Mouse (Mus musculus): ENCODE results near the gene Frs3. TPM values are rescaled to one million over a fixed set of nuclear protein-coding genes. Genes with fewer than 3 reads are reported as not detected.

The Frs3 gene
- polyA plus RNA-seq, 1 experiment from 2014 or later: 5.5 TPM

DNA sequence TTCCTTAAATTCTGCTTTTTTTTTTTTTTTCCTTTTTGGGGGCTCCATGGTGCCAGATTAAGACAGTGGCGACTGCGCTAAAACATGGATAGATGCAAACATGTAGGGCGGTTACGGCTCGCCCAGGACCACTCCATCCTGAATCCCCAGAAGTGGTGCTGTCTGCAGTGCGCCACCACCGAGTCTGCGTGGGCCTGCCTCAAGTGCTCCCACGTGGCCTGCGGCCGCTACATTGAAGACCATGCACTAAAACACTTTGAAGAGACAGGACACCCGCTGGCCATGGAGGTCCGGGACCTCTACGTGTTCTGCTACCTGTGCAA is 16.9 kb upstream of the Frs3 start:
- Histone ChIP-seq H3K27ac (no peak overlapping the region), H3K27me3 (replicated peaks) (no peaks in the 10 kb centered on the region), H3K36me3 (no peaks in the 10 kb centered on the region), H3K4me3 (replicated peaks) (peak overlapping the region; percentile 39), H3K9me3 (no peaks in the 10 kb centered on the region), H3K4me2 (replicated peaks) (peak overlapping the region; percentile 69), H3K9ac (peak overlapping the region; percentile 44; the same call in 1 of the 2 replicates), H3K4me1 (replicated peaks) (peaks cover 10% of the 10 kb centered on the region; the same call in 1 of the 2 replicates)
- 35% methylated on average over 14 of the region's 14 CpGs for WGBS
- peak; percentile 36; the same call in 1 of the 2 replicates for ATAC-seq

DNA sequence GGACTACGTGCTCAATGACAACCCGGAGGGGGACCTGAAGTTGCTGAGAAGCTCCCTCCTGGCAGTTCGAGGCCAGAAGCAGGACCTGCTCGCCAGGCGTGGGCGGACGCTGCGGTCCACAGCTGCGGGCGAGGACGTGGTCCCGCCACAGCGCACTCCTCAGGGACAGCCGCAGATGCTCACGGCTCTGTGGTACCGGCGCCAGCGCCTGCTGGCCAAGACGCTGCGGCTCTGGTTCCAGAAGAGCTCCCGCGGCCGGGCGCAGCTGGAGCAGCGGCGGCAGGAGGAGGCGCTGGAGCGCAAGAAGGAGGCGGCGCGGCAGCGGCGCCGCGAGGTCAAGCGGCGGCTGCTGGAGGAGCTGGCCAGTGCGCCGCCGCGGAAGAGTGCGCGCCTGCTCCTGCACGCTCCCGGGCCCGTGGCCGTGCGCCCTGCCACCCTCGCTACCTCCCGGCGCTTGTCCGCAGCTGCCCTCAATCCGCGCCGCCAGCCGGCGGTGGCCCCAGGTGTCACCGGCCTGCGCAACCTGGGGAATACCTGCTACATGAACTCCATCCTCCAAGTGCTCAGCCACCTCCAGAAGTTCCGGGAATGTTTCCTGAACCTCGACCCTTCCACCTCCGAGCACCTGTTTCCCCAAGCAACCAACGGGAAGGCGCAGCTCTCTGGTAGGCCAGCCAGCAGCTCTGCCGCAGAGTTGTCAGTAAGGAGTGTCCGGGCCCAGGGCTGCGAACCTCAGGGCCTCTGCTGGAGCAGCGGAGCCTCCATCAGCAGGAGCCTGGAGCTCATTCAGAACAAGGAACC is 16.3 kb upstream of the Frs3 start:
- no peaks in the 10 kb centered on the region for H3K9me3 ChIP-seq
- 8% methylated on average over 68 of the region's 68 CpGs for WGBS
- H3K4me3 ChIP-seq (replicated peaks): peak overlapping the region; percentile 39
- H3K36me3 ChIP-seq: no peaks in the 10 kb centered on the region
- peak; percentile 91 for ATAC-seq
- H3K27me3 ChIP-seq (replicated peaks): no peaks in the 10 kb centered on the region
- 0 out of 2 replicates have a peak overlapping the region, but pooled peaks have one; percentile 4 for H3K27ac ChIP-seq
- H3K4me1 ChIP-seq (replicated peaks): peaks cover 10% of the 10 kb centered on the region; the same call in 1 of the 2 replicates
- peak overlapping the region; percentile 44 for H3K9ac ChIP-seq
- H3K4me2 ChIP-seq (replicated peaks): peak overlapping the region; percentile 69

DNA sequence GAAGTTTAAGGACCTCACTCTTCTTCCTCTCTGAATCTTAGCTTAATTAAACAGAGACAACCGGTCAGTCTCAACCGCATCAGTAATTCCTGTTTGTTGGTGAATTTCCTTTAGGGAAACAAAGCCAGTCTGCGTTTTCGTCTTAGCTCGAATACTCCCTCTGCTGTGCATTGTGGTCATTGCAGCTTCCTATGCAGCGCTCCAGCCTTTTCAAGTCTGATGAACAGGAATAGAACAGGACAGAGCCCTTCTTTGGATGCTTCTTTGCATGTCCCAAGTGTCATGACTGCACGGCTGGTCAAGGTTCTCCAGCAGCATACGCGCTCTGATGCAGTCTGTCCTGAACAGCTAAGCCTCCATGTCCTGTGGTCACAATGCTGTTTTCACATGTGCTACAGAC is 12.2 kb upstream of the Frs3 start:
- Histone ChIP-seq H3K4me2 (replicated peaks) (no peak overlapping the region), H3K27me3 (replicated peaks) (no peaks in the 10 kb centered on the region), H3K36me3 (peaks cover 16% of the 10 kb centered on the region; the same call in 1 of the 2 replicates), H3K9ac (no peak overlapping the region), H3K9me3 (no peaks in the 10 kb centered on the region), H3K4me1 (replicated peaks) (peaks cover 10% of the 10 kb centered on the region; the same call in 1 of the 2 replicates), H3K4me3 (replicated peaks) (no peak overlapping the region), H3K27ac (no peak overlapping the region)
- 23% methylated on average over 9 of the region's 9 CpGs for WGBS
- no peak for ATAC-seq

DNA sequence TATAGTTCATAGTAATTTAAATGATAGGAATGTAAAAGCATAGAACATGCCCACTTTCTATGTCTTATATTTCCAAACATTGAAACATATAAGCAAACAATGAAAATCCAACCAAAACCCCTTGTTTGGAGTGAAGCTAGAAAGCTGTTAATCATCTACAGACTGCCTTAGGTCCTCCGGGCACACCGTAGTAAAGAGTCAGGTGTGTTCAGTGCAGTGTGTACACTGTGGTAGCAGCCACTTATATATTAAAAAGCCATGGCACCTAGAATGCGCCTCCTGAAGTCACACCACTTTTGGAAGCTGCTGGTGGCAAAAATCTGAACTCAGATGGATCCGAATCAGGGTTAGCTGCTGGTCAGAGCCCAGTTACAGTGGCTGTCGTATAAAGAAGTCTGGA is 10.6 kb upstream of the Frs3 start:
- Histone ChIP-seq H3K9me3 (no peaks in the 10 kb centered on the region), H3K4me1 (replicated peaks) (no peaks in the 10 kb centered on the region), H3K27me3 (replicated peaks) (no peaks in the 10 kb centered on the region), H3K36me3 (peaks cover 16% of the 10 kb centered on the region; the same call in 1 of the 2 replicates), H3K4me2 (replicated peaks) (no peak overlapping the region), H3K9ac (no peak overlapping the region), H3K27ac (0 out of 2 replicates have a peak overlapping the region, but pooled peaks have one; percentile 48), H3K4me3 (replicated peaks) (no peak overlapping the region)
- peak; percentile 79 for ATAC-seq
- 52% methylated on average over 5 of the region's 5 CpGs for WGBS

DNA sequence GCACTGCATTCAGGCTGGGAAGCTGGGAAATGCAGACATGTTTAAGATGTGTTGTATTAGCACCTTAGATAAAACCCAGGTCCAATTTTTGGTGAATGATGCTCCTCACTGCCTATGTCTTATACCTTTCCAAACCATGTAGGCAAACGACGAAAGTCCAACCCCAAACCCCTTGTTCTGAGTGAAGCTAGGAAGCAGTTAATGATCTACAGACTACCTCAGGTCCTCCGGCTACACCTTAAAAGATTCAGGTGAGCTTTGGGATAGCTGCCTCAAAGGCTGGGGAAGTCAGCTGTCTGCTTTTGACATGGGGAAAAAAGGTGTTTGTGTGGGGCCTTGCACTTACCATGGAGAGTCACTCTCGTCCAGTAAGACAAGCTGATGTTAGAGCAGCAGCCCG is 10.1 kb upstream of the Frs3 start:
- H3K9me3 ChIP-seq: no peaks in the 10 kb centered on the region
- peaks cover 16% of the 10 kb centered on the region; the same call in 1 of the 2 replicates for H3K36me3 ChIP-seq
- 0 out of 2 replicates have a peak overlapping the region, but pooled peaks have one; percentile 48 for H3K27ac ChIP-seq
- H3K9ac ChIP-seq: no peak overlapping the region; the same call in 1 of the 2 replicates
- ATAC-seq: peak; percentile 55; the same call in 1 of the 2 replicates
- H3K4me2 ChIP-seq (replicated peaks): no peak overlapping the region
- 64% methylated on average over 5 of the region's 5 CpGs for WGBS
- H3K4me3 ChIP-seq (replicated peaks): no peak overlapping the region
- no peaks in the 10 kb centered on the region for H3K4me1 ChIP-seq (replicated peaks)
- no peaks in the 10 kb centered on the region for H3K27me3 ChIP-seq (replicated peaks)

DNA sequence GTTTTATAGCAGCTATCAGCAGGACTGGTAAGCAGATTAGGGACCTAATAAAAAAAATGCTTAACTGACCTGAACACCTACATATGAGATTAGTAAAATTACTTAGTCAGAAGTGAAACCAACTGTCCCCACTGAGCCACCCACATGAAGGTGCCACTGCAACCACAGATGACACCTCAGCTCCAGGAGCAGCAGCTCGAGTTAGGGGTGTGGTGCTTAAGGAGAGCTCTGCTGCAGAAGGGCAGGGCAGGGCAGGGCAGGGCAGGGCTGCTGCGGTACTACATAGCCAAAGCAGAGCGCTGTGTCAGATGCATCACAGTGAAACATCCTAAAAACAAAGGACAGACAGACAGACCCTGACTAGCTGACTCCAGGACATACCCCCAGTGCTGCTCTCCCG is 6.0 kb upstream of the Frs3 start:
- ATAC-seq: no peak
- Histone ChIP-seq H3K4me3 (replicated peaks) (no peak overlapping the region), H3K36me3 (peaks cover 32% of the 10 kb centered on the region), H3K9ac (no peak overlapping the region), H3K4me1 (replicated peaks) (peaks cover 8% of the 10 kb centered on the region), H3K9me3 (no peaks in the 10 kb centered on the region), H3K4me2 (replicated peaks) (no peak overlapping the region), H3K27ac (no peak overlapping the region), H3K27me3 (replicated peaks) (no peaks in the 10 kb centered on the region)
- WGBS: 54% methylated on average over 4 of the region's 4 CpGs

DNA sequence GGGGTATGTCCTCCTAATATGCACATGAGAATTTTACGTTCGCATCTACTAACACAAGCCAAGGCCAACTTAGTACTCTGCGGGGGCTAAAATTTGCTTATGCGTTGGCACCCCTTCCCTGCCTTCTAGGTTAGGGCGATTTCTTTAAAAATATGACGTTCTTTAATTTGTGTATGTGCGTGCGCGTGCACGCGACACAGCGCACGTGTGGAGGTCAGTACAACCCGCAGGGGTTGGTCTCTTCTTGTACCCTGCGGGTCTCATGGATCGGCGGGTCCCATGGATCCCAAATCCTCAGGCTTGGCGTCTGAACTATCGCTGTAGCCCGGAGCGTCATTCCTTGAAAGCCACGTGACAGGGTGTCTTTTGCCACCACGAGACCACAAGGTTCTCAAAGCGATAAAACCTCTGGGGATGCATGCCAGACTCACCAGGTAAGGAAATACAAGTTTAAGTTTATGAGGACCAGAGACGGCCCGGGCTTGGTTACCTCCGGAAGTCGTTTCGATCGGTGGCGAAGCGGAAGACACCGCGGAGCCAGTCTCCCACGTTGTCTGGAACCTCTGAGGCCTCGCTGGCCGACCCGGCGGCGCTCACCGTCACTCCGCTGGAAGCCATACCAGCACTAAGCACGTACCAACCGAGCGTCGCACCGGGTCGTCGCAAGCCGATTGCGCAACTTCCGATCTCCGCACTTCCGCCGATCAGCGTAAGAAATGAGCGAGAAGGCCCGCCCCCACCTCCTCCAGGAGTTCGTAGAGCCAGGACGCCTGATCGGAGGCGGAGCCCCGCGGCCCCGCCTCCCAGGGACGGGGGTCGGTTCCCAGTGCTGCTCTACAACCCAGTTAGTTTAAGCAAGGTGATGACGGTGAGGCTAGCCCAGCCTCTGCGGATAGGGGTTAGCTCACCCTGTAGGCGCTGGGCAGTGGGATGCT is 1.2 kb upstream of the Frs3 start:
- peaks cover 14% of the 10 kb centered on the region for H3K4me1 ChIP-seq (replicated peaks)
- peak overlapping the region; percentile 80 for H3K9ac ChIP-seq
- WGBS: under 1% methylated on average over 70 of the region's 70 CpGs

DNA sequence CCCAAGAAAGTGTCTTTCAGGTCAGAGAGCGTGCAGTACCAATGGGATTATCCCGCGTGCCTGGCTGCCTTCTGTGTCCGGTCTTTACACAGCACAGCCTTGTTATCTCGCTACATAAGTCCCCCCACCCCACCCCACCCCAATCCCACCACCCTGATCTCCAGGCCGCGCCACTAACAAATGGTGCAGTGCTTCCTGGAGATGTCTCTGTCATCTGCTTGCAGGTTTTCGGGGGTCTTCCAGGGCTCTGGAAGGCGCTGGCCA is 554 bp upstream of the Frs3 start, which contains the start of gene Tomm6:
Gene Tomm6, minus strand, starts transcription at position 43 of the 264 bp plus-strand sequence.
- Histone ChIP-seq H3K4me2 (replicated peaks) (peak within 1 kb of the TSS; percentile 88), H3K27me3 (replicated peaks) (no peaks in the 10 kb centered on the region; the same call in 1 of the 2 replicates), H3K4me1 (replicated peaks) (peaks cover 14% of the 10 kb centered on the region), H3K9me3 (no peaks in the 10 kb centered on the region), H3K9ac (peak within 1 kb of the TSS; percentile 80), H3K4me3 (replicated peaks) (peak within 1 kb of the TSS; percentile 71), H3K27ac (peak within 1 kb of the TSS; percentile 82), H3K36me3 (peaks cover 17% of the 10 kb centered on the region)
- 0% methylated on average over 9 of the region's 9 CpGs for WGBS
- no peak for ATAC-seq

More for the DNA sequence above, 1.2 kb upstream of the Frs3 start:
- H3K27me3 ChIP-seq (replicated peaks): no peaks in the 10 kb centered on the region
- H3K9me3 ChIP-seq: no peaks in the 10 kb centered on the region
- H3K4me2 ChIP-seq (replicated peaks): peak overlapping the region; percentile 88
- ATAC-seq: peak; percentile 91
- H3K4me3 ChIP-seq (replicated peaks): peak overlapping the region; percentile 71
- H3K36me3 ChIP-seq: peaks cover 17% of the 10 kb centered on the region
- H3K27ac ChIP-seq: peak overlapping the region; percentile 82

DNA sequence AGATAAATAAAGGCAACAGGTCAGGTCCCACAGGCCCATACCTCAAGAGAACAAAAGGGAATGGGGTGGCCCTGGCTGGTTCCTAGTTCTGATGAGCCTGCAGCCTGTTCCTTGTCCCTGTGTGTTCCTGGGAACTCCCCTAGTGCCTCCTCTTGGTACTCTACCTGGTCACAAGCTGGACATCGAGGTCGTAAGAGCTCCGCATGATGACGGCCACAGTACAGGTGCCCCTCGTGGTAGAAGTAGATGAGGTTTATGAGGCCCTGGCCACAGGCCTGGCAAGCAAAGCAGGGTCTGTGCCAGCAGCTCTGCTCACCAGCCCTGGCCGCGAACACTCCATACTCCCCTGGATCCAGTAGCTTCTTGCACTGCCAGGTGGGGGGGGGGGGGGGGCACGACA is 1.1 kb downstream of the Frs3 start:
- Histone ChIP-seq H3K27me3 (replicated peaks) (no peaks in the 10 kb centered on the region; the same call in 1 of the 2 replicates), H3K4me3 (replicated peaks) (peak overlapping the region; percentile 71; the same call in 1 of the 2 replicates), H3K4me1 (replicated peaks) (peaks cover 23% of the 10 kb centered on the region), H3K36me3 (peaks cover 7% of the 10 kb centered on the region), H3K27ac (no peak overlapping the region), H3K4me2 (replicated peaks) (peak overlapping the region; percentile 88; the same call in 1 of the 2 replicates), H3K9ac (no peak overlapping the region), H3K9me3 (no peaks in the 10 kb centered on the region)
- no peak for ATAC-seq
- 83% methylated on average over 8 of the region's 8 CpGs for WGBS

DNA sequence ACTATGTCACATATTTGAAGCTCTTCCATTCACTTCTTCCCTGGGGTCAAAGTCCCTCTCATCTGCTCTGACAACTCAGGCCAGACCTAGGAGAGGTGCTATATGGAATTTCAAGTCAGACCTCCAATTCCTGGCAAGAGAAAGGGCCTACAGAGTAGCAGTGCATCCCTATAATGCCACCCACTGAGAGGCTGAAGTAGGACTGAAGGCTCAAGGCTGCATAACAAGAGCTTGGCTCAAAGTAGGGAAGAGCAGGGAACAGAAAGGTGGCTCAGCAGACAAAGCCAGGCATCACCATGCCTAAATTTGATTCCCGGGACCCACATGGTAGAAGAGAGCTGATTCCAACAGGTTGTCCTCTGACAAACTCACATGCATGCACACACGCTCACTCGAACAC is 2.8 kb downstream of the Frs3 start:
- H3K27ac ChIP-seq: no peak overlapping the region
- WGBS: 86% methylated on average over 3 of the region's 3 CpGs
- ATAC-seq: no peak
- peaks cover 23% of the 10 kb centered on the region for H3K4me1 ChIP-seq (replicated peaks)
- H3K36me3 ChIP-seq: no peaks in the 10 kb centered on the region
- H3K4me3 ChIP-seq (replicated peaks): no peak overlapping the region
- H3K9ac ChIP-seq: no peak overlapping the region
- H3K27me3 ChIP-seq (replicated peaks): no peaks in the 10 kb centered on the region; the same call in 1 of the 2 replicates
- no peaks in the 10 kb centered on the region for H3K9me3 ChIP-seq
- no peak overlapping the region for H3K4me2 ChIP-seq (replicated peaks)

DNA sequence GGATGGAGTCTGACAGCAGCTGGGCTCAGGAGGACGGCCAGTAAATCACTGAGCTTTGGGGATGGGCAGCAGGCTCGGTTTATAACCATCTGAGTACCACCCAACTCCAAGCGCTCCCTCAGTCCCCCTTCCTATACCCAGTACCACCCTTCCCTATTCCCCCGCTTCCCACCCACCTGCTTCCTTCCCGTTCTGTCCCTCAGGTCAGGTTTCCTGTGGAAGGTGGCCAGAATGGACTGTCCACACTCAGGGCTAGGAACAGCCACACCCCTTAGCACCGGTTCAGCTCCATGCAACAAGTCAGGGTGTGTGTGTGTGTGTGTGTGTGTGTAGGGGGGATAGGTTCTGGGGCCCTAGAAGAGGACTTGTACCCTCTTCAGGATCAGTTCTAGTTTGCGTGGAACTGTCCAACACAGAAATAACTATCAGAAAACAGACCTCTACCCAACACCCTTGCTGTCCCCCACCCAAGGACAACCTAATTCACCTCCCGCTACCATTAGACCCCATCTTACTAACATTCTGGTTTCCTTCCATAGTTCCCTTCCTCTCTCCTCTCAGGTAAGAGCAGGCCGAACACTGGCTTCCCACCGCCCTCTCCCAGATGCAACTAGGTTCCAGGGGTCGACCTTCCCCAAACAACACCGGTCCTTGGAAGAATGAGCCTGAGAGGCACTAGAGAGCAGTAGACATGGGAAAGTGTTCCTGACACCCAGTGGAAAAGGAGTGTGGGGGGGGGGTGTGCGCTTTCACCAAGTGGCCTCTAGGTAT is 5.0 kb downstream of the Frs3 start:
- Histone ChIP-seq H3K27ac (peak overlapping the region; percentile 71; the same call in 1 of the 2 replicates), H3K4me3 (replicated peaks) (peak overlapping the region; percentile 79), H3K36me3 (no peaks in the 10 kb centered on the region), H3K9ac (peak overlapping the region; percentile 81), H3K4me1 (replicated peaks) (peaks cover 15% of the 10 kb centered on the region), H3K9me3 (no peaks in the 10 kb centered on the region), H3K4me2 (replicated peaks) (peak overlapping the region; percentile 95), H3K27me3 (replicated peaks) (no peaks in the 10 kb centered on the region; the same call in 1 of the 2 replicates)
- WGBS: 33% methylated on average over 13 of the region's 13 CpGs
- ATAC-seq: no peak

DNA sequence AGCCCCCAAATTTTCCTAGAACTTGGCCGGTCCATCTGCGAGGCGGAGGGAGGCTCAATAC is 5.4 kb downstream of the Frs3 start, which contains the start of gene Gm21981:
Gene Gm21981, minus strand, starts transcription at position 14 of the 61 bp plus-strand sequence.
- H3K9me3 ChIP-seq: no peaks in the 10 kb centered on the region
- 2% methylated on average over 3 of the region's 3 CpGs for WGBS
- no peak for ATAC-seq
- peak within 1 kb of the TSS; percentile 81 for H3K9ac ChIP-seq
- H3K36me3 ChIP-seq: no peaks in the 10 kb centered on the region
- peak within 1 kb of the TSS; percentile 79 for H3K4me3 ChIP-seq (replicated peaks)
- peaks cover 16% of the 10 kb centered on the region for H3K4me1 ChIP-seq (replicated peaks)
- no peaks in the 10 kb centered on the region; the same call in 1 of the 2 replicates for H3K27me3 ChIP-seq (replicated peaks)
- peak within 1 kb of the TSS; percentile 71 for H3K27ac ChIP-seq
- H3K4me2 ChIP-seq (replicated peaks): peak within 1 kb of the TSS; percentile 95

Data from intestine, embryonic 15.5 days (tissue).